Mouse (Mus musculus) naive thymus-derived CD4-positive, alpha-beta T cell, adult 5 months (primary cell): ENCODE measurements around the gene Ncf2. TPM values are rescaled to one million over a fixed set of nuclear protein-coding genes. Genes with fewer than 3 reads are reported as not detected.

Experiments
- polyA plus RNA-seq: library from polyadenylated mRNA; unstranded; fragments of 100-300 nt; shearing (Covaris generic); gene quantifications from one replicate; pipeline ENCODE4 v1.2.1, GENCODE M21; 2017

The Ncf2 gene
- polyA plus RNA-seq, result 0.90 TPM

GRCm38 (mm10) chr1:152799897-152800296 lies at the start of gene Ncf2:
TSS of gene Ncf2 (plus strand) at chr1:152800194.

DNA sequence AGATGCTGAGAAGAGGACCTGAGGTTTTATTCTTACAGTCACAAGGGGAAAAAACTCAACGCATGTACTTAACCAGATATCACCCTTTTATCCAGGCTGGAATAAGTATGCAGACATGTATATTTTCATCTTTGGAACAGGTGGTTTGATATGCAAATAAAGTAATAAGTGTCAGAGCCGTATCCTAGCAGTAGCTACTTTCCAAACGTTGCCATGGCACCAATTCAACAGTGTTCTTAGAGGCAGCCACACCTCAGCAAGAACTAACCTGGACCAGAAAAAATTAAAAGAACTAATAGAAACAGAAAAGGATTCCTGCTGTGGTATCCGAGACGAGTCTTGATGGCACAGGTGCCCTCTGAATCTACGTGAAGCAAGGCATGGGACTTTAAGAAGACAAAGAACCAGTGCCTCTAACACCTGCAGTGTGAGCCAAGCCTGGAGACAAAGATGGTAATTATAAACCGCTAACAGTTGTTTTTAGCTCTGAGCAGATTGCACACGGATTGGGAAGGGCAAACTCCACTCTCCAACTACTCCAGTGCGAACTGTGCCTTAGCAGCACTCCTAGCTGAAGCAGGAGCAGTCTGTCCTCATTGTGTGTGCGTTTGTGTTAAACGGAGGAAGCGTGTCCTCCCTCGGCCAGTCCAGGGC lies 49.6 kb upstream of the Ncf2 start, which contains the start of gene Apobec4:
Gene Apobec4 (plus strand): TSS at position 240 of the 654 bp plus-strand sequence.

GRCm38 (mm10) chr1:152766032-152766772 lies 33.8 kb upstream of the Ncf2 start, which contains the start of the genes Rgl1 and Arpc5:
TSS of gene Rgl1 (minus strand) at chr1:152766351.
TSS of gene Arpc5 (plus strand) at chr1:152766542.

Other genes starting within 250 kb of the Ncf2 start
- gene Apobec4, start 49.6 kb upstream of the Ncf2 start, polyA plus RNA-seq, result not detected
- gene Rgl1, start 33.8 kb upstream of the Ncf2 start, polyA plus RNA-seq, result 0.37 TPM
- 503 TPM for gene Arpc5, start 33.7 kb upstream of the Ncf2 start, polyA plus RNA-seq
- 52.0 TPM for gene Smg7, start 102.5 kb downstream of the Ncf2 start, polyA plus RNA-seq
- gene Nmnat2, start 154.8 kb downstream of the Ncf2 start, polyA plus RNA-seq, result 0.73 TPM